21 mouse cellular contexts compared by ENCODE assay signal in the genomic region with DNA sequence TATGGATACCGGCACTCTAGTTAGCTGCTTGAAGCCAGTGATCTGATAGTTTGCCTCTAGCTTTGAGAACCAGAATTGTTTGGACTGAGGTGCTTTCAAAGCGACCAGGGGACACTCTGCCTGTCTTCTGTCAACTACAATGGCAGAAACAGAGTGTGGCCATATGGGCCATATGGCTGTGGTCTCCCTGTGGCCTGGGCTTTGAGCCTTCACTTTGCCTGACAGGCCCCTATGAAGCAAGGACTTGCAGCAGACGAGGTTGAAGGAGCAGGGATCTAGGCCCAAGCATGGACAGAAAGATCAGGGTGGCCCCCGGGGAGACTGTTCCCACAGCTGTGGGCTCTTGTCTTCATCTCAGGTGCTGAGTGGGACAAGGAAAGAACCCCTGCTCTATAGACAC. TPM values are rescaled to one million over a fixed set of nuclear protein-coding genes. Genes with fewer than 3 reads are reported as not detected.
DNase-seq lines count a peak whose midpoint lies in the region; ATAC-seq lines count a peak whose summit lies in the region.
"Had no signal": no experiment of that assay in that cellular context is flagged by ENCODE, and none has a peak within 500 bp of the region (broad histone marks: within the 10 kb centered on the region; RNA-seq: fewer than 3 reads in every experiment).

No protein-coding gene starts in this region.

- H3K4me3 ChIP-seq in hindbrain, embryonic 16.5 days (ENCODE audit: low read length) = no peak overlapping the region
- no peak overlapping the region for H3K4me3 ChIP-seq in hindbrain, embryonic 12.5 days
- H3K4me3 ChIP-seq in neural tube, embryonic 15.5 days (replicated peaks) = no peak overlapping the region
- H3K4me3 ChIP-seq: embryonic facial prominence, embryonic 13.5 days; forebrain, embryonic 12.5 days; gastrocnemius, adult 2 months; heart, embryonic 13.5 days had no signal

- no peaks in the 10 kb centered on the region for H3K36me3 ChIP-seq in hindbrain, embryonic 16.5 days (ENCODE audit: control insufficient read depth, insufficient read depth, low read length)
- no peaks in the 10 kb centered on the region for H3K36me3 ChIP-seq in hindbrain, embryonic 12.5 days
- no peaks in the 10 kb centered on the region for H3K36me3 ChIP-seq in neural tube, embryonic 15.5 days
- H3K36me3 ChIP-seq: embryonic facial prominence, embryonic 13.5 days; forebrain, embryonic 12.5 days; G1E; heart, embryonic 13.5 days had no signal

- H3K9ac ChIP-seq in hindbrain, embryonic 16.5 days (ENCODE audit: low read depth, low read length) = no peak overlapping the region
- no peak overlapping the region for H3K9ac ChIP-seq in hindbrain, embryonic 12.5 days
- no peak overlapping the region for H3K9ac ChIP-seq in neural tube, embryonic 15.5 days (replicated peaks)
- H3K9ac ChIP-seq: embryonic facial prominence, embryonic 13.5 days; forebrain, embryonic 12.5 days; heart, embryonic 13.5 days had no signal

- H3K27me3 ChIP-seq in hindbrain, embryonic 16.5 days (replicated peaks; ENCODE audit: control insufficient read depth, insufficient read depth, low read length) = no peaks in the 10 kb centered on the region
- peaks cover 40% of the 10 kb centered on the region for H3K27me3 ChIP-seq in hindbrain, embryonic 12.5 days
- H3K27me3 ChIP-seq in neural tube, embryonic 15.5 days (replicated peaks) = peaks cover 8% of the 10 kb centered on the region

- DNase-seq in cerebellum, adult 11-12 months = peak; percentile 57
- DNase-seq in cerebellum, postnatal 25 days = peak; percentile 58 to 60
- DNase-seq in cerebellum, postnatal 4 days (ENCODE audit: low spot score in 2 of 2) = no peak
- no peak for DNase-seq in neural tube, embryonic 10.5 days (ENCODE audit: extremely low spot score, low spot score)
- DNase-seq: adrenal gland, adult 8-10 months; adrenal gland, postnatal 36 days; B cell, adult 2 months; gastrocnemius, adult 2 months; gastrocnemius, postnatal 25 days; heart, postnatal 36 days; kidney, adult 2 months had no signal

- no peaks in the 10 kb centered on the region for H3K9me3 ChIP-seq in hindbrain, embryonic 16.5 days (ENCODE audit: control insufficient read depth, low read length)
- H3K9me3 ChIP-seq in hindbrain, embryonic 12.5 days (replicated peaks) = no peaks in the 10 kb centered on the region
- H3K9me3 ChIP-seq in neural tube, embryonic 15.5 days (replicated peaks) = no peaks in the 10 kb centered on the region
- H3K9me3 ChIP-seq: embryonic facial prominence, embryonic 13.5 days; forebrain, embryonic 12.5 days; heart, embryonic 13.5 days had no signal

- H3K27ac ChIP-seq in hindbrain, embryonic 16.5 days (ENCODE audit: low read depth, low read length) = no peak overlapping the region
- no peak overlapping the region for H3K27ac ChIP-seq in hindbrain, embryonic 12.5 days
- H3K27ac ChIP-seq in neural tube, embryonic 15.5 days (replicated peaks) = no peak overlapping the region
- H3K27ac ChIP-seq: embryonic facial prominence, embryonic 13.5 days; forebrain, embryonic 12.5 days; gastrocnemius, adult 2 months; heart, embryonic 13.5 days had no signal

- peak overlapping the region; percentile 86 for H3K4me2 ChIP-seq in hindbrain, embryonic 16.5 days (ENCODE audit: low read length)
- H3K4me2 ChIP-seq in hindbrain, embryonic 12.5 days (replicated peaks) = no peak overlapping the region
- peak overlapping the region; percentile 71 for H3K4me2 ChIP-seq in neural tube, embryonic 15.5 days
- H3K4me2 ChIP-seq: embryonic facial prominence, embryonic 13.5 days; forebrain, embryonic 12.5 days; heart, embryonic 13.5 days had no signal

- no peak for ATAC-seq in cerebellum, adult (ENCODE audit: insufficient number of reproducible peaks, low FRiP score, low TSS enrichment)
- ATAC-seq in hindbrain, embryonic 16.5 days = no peak
- no peak for ATAC-seq in hindbrain, embryonic 12.5 days (ENCODE audit: low FRiP score)
- no peak for ATAC-seq in neural tube, embryonic 15.5 days (ENCODE audit: low FRiP score)
- ATAC-seq: CD4-positive, CD25-positive, alpha-beta regulatory T cell, adult 4 months; intestine, embryonic 16.5 days had no signal

- 75% methylated on average over 4 of the region's 4 CpGs for WGBS in hindbrain, embryonic 16.5 days
- 77% methylated on average over 4 of the region's 4 CpGs for WGBS in hindbrain, embryonic 12.5 days
- WGBS in neural tube, embryonic 15.5 days = 82% methylated on average over 4 of the region's 4 CpGs

- H3K4me1 ChIP-seq in hindbrain, embryonic 16.5 days (ENCODE audit: control insufficient read depth, insufficient read depth, low read depth, low read length) = peaks cover 16% of the 10 kb centered on the region
- peaks cover 25% of the 10 kb centered on the region for H3K4me1 ChIP-seq in hindbrain, embryonic 12.5 days
- peaks cover 70% of the 10 kb centered on the region for H3K4me1 ChIP-seq in neural tube, embryonic 15.5 days

RNA-seq across cellular contexts. Expression of a gene that starts 4.0 kb away (rescaled TPM):
- 13.1 and 15.2 TPM in 2 replicates for polyA plus RNA-seq in hindbrain, embryonic 16.5 days (2015; fragmentation: Nextera tagmentation; extraction: Ambion mirVana)
- 2.1 and 2.2 TPM in 2 replicates for polyA plus RNA-seq in hindbrain, embryonic 12.5 days (2016; fragmentation: Nextera tagmentation; extraction: Ambion mirVana)
- 11.5 and 13.3 TPM in 2 replicates for polyA plus RNA-seq in neural tube, embryonic 15.5 days (2015; fragmentation: Nextera tagmentation; extraction: Ambion mirVana)
- polyA plus RNA-seq: CD4-positive, CD25-positive, alpha-beta regulatory T cell, adult 4 months; G1E had no signal

Comparison
In these comparisons a context has a peak if more than half of its experiments do, and no peak if none do; other contexts are left out.
1. DNase-seq: peak in cerebellum, adult 11-12 months (single experiment) and cerebellum, postnatal 25 days (2 of 2); none in cerebellum, postnatal 4 days (0 of 2) and neural tube, embryonic 10.5 days (single experiment).